Mouse (Mus musculus): ENCODE measurements around the gene Krt82.

Gene Krt82

GRCm38 (mm10) chr15:101550567-101550966 lies at the start of gene Krt82:
Gene Krt82, minus strand, starts transcription at chr15:101550667.
- DNase-seq (ENCODE audit: low read depth, low spot score), result no peak

- DNase-seq (ENCODE audit: low read depth, low spot score), result no peak
These were observed 48.7 kb upstream of the Krt82 start for GRCm38 (mm10) chr15:101599123-101599522.

GRCm38 (mm10) chr15:101588216-101588615 lies 37.7 kb upstream of the Krt82 start:
- no peak for DNase-seq (ENCODE audit: low read depth, low spot score)

- no peak for DNase-seq (ENCODE audit: low read depth, low spot score)
These were observed 34.0 kb upstream of the Krt82 start for GRCm38 (mm10) chr15:101584456-101584855.

- no peak for DNase-seq (ENCODE audit: low read depth, low spot score)
These were observed 32.9 kb upstream of the Krt82 start for GRCm38 (mm10) chr15:101583211-101583965.

- peak; percentile 26 for DNase-seq (ENCODE audit: low read depth, low spot score)
These were observed 31.2 kb upstream of the Krt82 start for GRCm38 (mm10) chr15:101581701-101582100.

- DNase-seq (ENCODE audit: low read depth, low spot score), result no peak
These were observed 25.0 kb upstream of the Krt82 start for GRCm38 (mm10) chr15:101575506-101575905.

GRCm38 (mm10) chr15:101573796-101574345 lies 23.4 kb upstream of the Krt82 start, which contains the start of gene Krt75:
Gene Krt75, minus strand, starts transcription at chr15:101573904.
- DNase-seq (ENCODE audit: low read depth, low spot score), result no peak

- DNase-seq (ENCODE audit: low read depth, low spot score), result no peak
These were observed 17.3 kb upstream of the Krt82 start for GRCm38 (mm10) chr15:101567780-101568179.

- DNase-seq (ENCODE audit: low read depth, low spot score), result no peak
These were observed 12.4 kb upstream of the Krt82 start, which contains the start of gene Krt90 for GRCm38 (mm10) chr15:101562850-101563249. Gene Krt90, minus strand, starts transcription at chr15:101562950.

GRCm38 (mm10) chr15:101558034-101558646 lies 7.7 kb upstream of the Krt82 start:
- DNase-seq (ENCODE audit: low read depth, low spot score), result no peak

GRCm38 (mm10) chr15:101553169-101553568 lies 2.7 kb upstream of the Krt82 start:
- DNase-seq (ENCODE audit: low read depth, low spot score), result no peak

GRCm38 (mm10) chr15:101552188-101552587 lies 1.7 kb upstream of the Krt82 start:
- peak; percentile 44 for DNase-seq (ENCODE audit: low read depth, low spot score)

- DNase-seq (ENCODE audit: low read depth, low spot score), result no peak
These were observed 6.0 kb downstream of the Krt82 start for GRCm38 (mm10) chr15:101544478-101544877.

GRCm38 (mm10) chr15:101542543-101542942 lies 7.9 kb downstream of the Krt82 start:
- DNase-seq (ENCODE audit: low read depth, low spot score), result no peak

GRCm38 (mm10) chr15:101538580-101538900 lies 11.9 kb downstream of the Krt82 start:
- DNase-seq (ENCODE audit: low read depth, low spot score), result no peak

GRCm38 (mm10) chr15:101537864-101538579 lies 12.4 kb downstream of the Krt82 start:
- no peak for DNase-seq (ENCODE audit: low read depth, low spot score)

GRCm38 (mm10) chr15:101536054-101536850 lies 14.2 kb downstream of the Krt82 start:
- no peak for DNase-seq (ENCODE audit: low read depth, low spot score)

- no peak for DNase-seq (ENCODE audit: low read depth, low spot score)
These were observed 17.7 kb downstream of the Krt82 start, which contains the start of gene Krt84 for GRCm38 (mm10) chr15:101532720-101533119. Gene Krt84, minus strand, starts transcription at chr15:101532820.

GRCm38 (mm10) chr15:101522556-101523232 lies 27.8 kb downstream of the Krt82 start:
- no peak for DNase-seq (ENCODE audit: low read depth, low spot score)

GRCm38 (mm10) chr15:101519792-101520191 lies 30.7 kb downstream of the Krt82 start:
- peak; percentile 58 for DNase-seq (ENCODE audit: low read depth, low spot score)
